Mouse (Mus musculus): ENCODE measurements around the gene Xab2. TPM values are rescaled to one million over a fixed set of nuclear protein-coding genes. Genes with fewer than 3 reads are reported as not detected.

Gene Xab2
- polyA plus RNA-seq (2014; fragmentation: Nextera tagmentation; extraction: Ambion mirVana), result 42.9 and 49.1 TPM in 2 replicates

DNA sequence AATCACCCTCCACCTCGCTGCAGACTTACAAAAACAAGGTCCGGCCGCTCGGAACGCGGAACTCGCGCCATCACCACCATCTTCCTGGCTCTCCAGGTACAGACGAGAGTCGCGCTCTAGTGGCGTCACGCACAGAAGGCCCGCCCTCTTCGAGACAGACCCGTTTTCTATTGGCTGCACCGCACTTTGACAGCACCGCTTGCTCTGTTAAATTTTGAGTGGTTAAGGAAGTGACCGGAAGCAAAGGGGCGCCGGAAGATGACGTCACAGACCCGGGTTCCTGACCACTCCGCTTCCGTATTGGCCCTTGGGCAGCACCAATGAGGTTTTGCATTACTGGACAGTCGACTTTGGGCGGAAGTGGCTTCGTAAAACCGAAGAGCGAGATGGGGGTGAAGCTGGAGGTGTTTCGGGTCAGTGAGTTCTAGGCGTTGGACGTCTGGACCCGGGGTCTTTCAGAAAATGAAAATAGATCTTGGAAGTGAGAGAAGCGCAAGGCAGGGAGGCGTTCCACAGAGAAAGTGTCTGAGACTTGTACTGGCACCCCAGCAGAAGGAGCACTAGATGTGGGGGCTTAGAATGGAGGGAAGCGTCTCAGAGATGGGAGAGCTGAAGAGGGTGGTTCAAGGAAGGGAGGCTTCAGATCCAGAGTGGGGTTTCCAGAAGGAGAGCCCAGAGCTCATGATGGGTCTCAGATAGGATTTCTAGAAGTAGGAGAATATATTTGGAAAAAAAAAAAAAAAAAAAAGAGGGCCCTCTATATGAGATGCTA lies at the start of gene Xab2, which contains the start of gene Pet100:
Gene Xab2, minus strand, starts transcription at position 118 of the 772 bp plus-strand sequence.
Gene Pet100, plus strand, starts transcription at position 350 of the 772 bp plus-strand sequence.
- Histone ChIP-seq H3K9me3 (ENCODE audit: control insufficient read depth, low read length) (no peaks in the 10 kb centered on the region), H3K4me1 (replicated peaks; ENCODE audit: control insufficient read depth, insufficient read depth, low read length) (peaks cover 17% of the 10 kb centered on the region), H3K27ac (no peak within 1 kb of the TSS), H3K9ac (peak within 1 kb of the TSS; percentile 66), H3K4me3 (replicated peaks; ENCODE audit: low read length) (peak within 1 kb of the TSS; percentile 59), H3K4me2 (replicated peaks) (peak within 1 kb of the TSS; percentile 78), H3K36me3 (replicated peaks; ENCODE audit: control insufficient read depth, insufficient read depth) (peaks cover 19% of the 10 kb centered on the region), H3K27me3 (ENCODE audit: control insufficient read depth, insufficient read depth, low read length) (no peaks in the 10 kb centered on the region)
- ATAC-seq (ENCODE audit: low FRiP score), result peak; percentile 97
- peak; percentile 100 for DNase-seq (ENCODE audit: low spot score)
- under 1% methylated on average over 37 of the region's 37 CpGs for WGBS

DNA sequence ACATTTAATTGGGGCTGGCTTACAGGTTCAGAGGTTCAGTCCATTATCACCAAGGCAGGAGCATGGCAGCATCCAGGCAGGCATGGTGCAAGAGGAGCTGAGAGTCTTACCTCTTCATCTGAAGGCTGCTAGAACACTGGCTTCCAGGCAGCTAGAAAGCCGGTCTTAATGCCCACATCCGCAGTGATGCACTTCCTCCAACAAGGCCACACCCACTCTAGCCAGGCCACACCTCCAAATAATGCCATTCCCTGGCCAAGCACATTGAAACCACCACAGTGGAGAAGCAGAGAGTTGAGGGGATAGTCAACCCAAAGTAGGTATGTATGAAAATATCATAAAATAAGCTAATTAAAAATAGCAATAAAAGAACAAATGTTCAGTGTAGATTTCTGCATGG lies 49.3 kb upstream of the Xab2 start:
- ATAC-seq (ENCODE audit: low FRiP score), result no peak
- Histone ChIP-seq H3K27me3 (ENCODE audit: control insufficient read depth, insufficient read depth, low read length) (no peaks in the 10 kb centered on the region), H3K9ac (no peak overlapping the region), H3K9me3 (ENCODE audit: control insufficient read depth, low read length) (no peaks in the 10 kb centered on the region), H3K36me3 (replicated peaks; ENCODE audit: control insufficient read depth, insufficient read depth) (no peaks in the 10 kb centered on the region), H3K4me2 (replicated peaks) (no peak overlapping the region), H3K27ac (no peak overlapping the region), H3K4me1 (replicated peaks; ENCODE audit: control insufficient read depth, insufficient read depth, low read length) (no peaks in the 10 kb centered on the region), H3K4me3 (replicated peaks; ENCODE audit: low read length) (no peak overlapping the region)
- no peak for DNase-seq (ENCODE audit: low spot score)
- WGBS, result 87% methylated on average over 2 of the region's 2 CpGs

DNA sequence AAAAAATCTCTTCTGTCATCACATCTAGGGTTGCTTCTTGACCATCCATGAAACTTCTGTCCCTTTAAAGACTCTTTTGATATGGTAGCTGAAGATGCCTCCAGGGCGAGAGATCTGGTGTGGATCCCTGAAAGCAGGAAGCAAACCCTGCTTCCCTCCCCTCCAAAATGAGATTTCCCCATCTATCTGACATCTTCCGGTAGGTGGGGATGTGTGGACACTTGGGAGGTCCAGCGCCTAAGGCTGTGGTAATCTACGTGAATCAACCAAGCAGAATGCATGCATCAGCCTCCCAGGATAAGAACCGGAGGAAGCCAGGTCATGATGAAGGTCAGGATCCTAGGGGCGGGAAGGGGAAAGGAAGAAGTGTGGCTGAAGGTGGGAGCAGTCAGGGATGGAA lies 44.4 kb upstream of the Xab2 start, which contains the start of gene Mcemp1:
Gene Mcemp1, plus strand, starts transcription at position 248 of the 400 bp plus-strand sequence.
- Histone ChIP-seq H3K27ac (no peak within 1 kb of the TSS), H3K27me3 (ENCODE audit: control insufficient read depth, insufficient read depth, low read length) (no peaks in the 10 kb centered on the region), H3K9me3 (ENCODE audit: control insufficient read depth, low read length) (no peaks in the 10 kb centered on the region), H3K4me3 (replicated peaks; ENCODE audit: low read length) (no peak within 1 kb of the TSS), H3K4me1 (replicated peaks; ENCODE audit: control insufficient read depth, insufficient read depth, low read length) (no peaks in the 10 kb centered on the region), H3K9ac (no peak within 1 kb of the TSS), H3K4me2 (replicated peaks) (no peak within 1 kb of the TSS), H3K36me3 (replicated peaks; ENCODE audit: control insufficient read depth, insufficient read depth) (no peaks in the 10 kb centered on the region)
- ATAC-seq (ENCODE audit: low FRiP score), result no peak
- WGBS, result 83% methylated on average over 6 of the region's 6 CpGs
- DNase-seq (ENCODE audit: low spot score), result no peak

DNA sequence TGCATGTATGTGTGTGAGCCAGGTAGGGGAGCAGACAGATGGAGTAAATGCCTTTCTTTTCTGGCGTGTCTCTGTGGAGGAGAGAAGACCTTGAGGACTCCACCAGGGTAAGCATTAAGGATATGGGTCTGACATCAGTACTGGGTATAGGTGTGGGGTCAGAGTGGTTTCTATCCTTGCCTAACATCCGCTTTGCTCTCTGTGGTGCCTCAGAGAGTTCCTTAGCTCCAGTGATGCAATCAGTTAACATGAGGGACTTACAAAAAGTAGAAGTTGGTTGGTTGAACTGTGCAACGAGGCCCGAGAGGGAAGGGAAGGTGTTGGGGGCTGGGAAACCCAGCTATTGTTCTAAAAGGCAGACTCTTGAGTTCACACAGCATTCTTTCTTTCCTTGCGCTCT lies 43.3 kb upstream of the Xab2 start:
- Histone ChIP-seq H3K4me2 (replicated peaks) (no peak overlapping the region), H3K9me3 (ENCODE audit: control insufficient read depth, low read length) (no peaks in the 10 kb centered on the region), H3K36me3 (replicated peaks; ENCODE audit: control insufficient read depth, insufficient read depth) (no peaks in the 10 kb centered on the region), H3K4me1 (replicated peaks; ENCODE audit: control insufficient read depth, insufficient read depth, low read length) (no peaks in the 10 kb centered on the region), H3K27me3 (ENCODE audit: control insufficient read depth, insufficient read depth, low read length) (no peaks in the 10 kb centered on the region), H3K27ac (no peak overlapping the region), H3K4me3 (replicated peaks; ENCODE audit: low read length) (no peak overlapping the region), H3K9ac (no peak overlapping the region)
- DNase-seq (ENCODE audit: low spot score), result no peak
- 61% methylated on average over 5 of the region's 5 CpGs for WGBS
- no peak for ATAC-seq (ENCODE audit: low FRiP score)

DNA sequence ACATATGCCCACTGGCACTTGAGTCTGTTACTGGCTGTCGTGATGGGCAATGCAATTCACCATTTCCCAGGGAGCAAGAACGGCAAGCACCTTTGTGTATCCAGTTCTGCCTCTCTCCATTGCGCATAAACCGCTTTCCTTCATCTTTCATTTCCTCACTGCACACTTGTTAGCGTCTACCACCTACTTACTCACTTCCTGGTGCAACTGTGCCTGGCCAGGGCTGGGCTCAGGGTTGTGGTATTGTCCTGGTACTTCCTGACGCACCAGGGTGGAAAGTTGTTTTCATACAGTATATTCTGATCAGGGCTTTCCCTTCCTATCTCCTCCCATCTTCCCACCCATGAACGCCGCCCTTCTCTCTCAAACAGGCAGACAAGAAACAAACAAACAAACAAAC lies 39.8 kb upstream of the Xab2 start:
- H3K9ac ChIP-seq, result no peak overlapping the region

DNA sequence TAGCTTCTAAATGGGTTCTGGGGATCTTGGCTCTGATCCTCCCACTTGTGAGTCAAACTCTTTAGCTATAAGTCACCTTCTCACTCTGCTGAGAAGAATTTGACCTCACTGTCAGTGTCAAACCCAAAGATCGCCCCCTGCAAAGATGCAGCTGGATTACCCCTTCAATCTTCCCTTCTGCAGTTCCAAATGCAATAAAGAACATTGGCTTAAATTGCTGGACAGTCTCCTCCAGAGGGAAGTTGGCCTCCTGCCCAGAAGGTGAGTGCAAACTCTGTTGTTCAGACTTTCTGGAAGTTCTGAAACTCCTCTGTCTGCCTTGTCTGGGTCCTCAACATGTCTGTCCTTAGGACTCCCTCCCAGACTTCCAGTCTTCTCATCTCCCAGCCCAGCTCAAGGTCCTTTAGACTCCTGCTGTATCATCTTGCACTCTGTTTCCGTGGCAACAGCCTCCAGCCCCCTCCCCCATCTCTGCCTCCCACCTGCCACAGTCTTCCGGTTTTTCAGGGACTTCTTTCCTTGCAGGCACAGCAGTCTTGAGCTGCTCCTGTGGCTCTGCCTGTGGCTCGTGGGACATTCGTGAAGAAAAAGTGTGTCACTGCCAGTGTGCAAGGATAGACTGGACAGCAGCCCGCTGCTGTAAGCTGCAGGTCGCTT lies 35.7 kb upstream of the Xab2 start:
- Histone ChIP-seq H3K27ac (no peak overlapping the region), H3K9me3 (ENCODE audit: control insufficient read depth, low read length) (no peaks in the 10 kb centered on the region), H3K4me1 (replicated peaks; ENCODE audit: control insufficient read depth, insufficient read depth, low read length) (peaks cover 3% of the 10 kb centered on the region; the same call in 1 of the 2 replicates), H3K4me3 (replicated peaks; ENCODE audit: low read length) (no peak overlapping the region), H3K27me3 (ENCODE audit: control insufficient read depth, insufficient read depth, low read length) (no peaks in the 10 kb centered on the region), H3K36me3 (replicated peaks; ENCODE audit: control insufficient read depth, insufficient read depth) (no peaks in the 10 kb centered on the region), H3K4me2 (replicated peaks) (peak overlapping the region; percentile 30), H3K9ac (peak overlapping the region; percentile 11; the same call in 1 of the 2 replicates)
- DNase-seq (ENCODE audit: low spot score) (no peak), ATAC-seq (ENCODE audit: low FRiP score) (peak; percentile 27; the same call in 1 of the 2 replicates)
- WGBS, result 33% methylated on average over 7 of the region's 7 CpGs

More for the DNA sequence above, 39.8 kb upstream of the Xab2 start:
- Histone ChIP-seq H3K4me1 (replicated peaks; ENCODE audit: control insufficient read depth, insufficient read depth, low read length) (peaks cover 3% of the 10 kb centered on the region; the same call in 1 of the 2 replicates), H3K27ac (no peak overlapping the region), H3K4me2 (replicated peaks) (no peak overlapping the region), H3K9me3 (ENCODE audit: control insufficient read depth, low read length) (no peaks in the 10 kb centered on the region), H3K27me3 (ENCODE audit: control insufficient read depth, insufficient read depth, low read length) (no peaks in the 10 kb centered on the region), H3K36me3 (replicated peaks; ENCODE audit: control insufficient read depth, insufficient read depth) (no peaks in the 10 kb centered on the region), H3K4me3 (replicated peaks; ENCODE audit: low read length) (no peak overlapping the region)
- WGBS, result 81% methylated on average over 8 of the region's 8 CpGs
- ATAC-seq (ENCODE audit: low FRiP score) (no peak), DNase-seq (ENCODE audit: low spot score) (no peak)

DNA sequence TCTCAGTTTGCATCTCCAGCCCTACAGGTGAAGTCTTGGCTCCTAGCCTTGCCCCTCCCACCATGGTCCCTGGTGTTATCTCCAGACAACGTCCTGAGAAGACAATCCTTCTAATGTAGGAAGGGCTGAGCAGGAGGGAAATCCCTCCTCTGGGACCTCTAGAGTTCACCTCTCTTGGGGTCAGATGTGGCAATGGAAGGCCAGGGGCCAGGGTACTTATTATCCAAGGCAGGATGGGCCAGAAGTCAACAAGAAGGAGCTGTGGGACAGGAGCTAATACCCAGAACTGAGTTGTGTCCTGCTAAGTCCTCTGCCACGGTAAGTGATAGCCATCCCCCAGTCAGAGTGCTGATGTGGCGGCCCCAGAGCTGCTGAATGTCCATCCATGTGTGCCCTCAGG lies 34.4 kb upstream of the Xab2 start, which contains the start of gene Retn:
Gene Retn, plus strand, starts transcription at position 245 of the 400 bp plus-strand sequence.
- Histone ChIP-seq H3K4me3 (replicated peaks; ENCODE audit: low read length) (no peak within 1 kb of the TSS), H3K4me1 (replicated peaks; ENCODE audit: control insufficient read depth, insufficient read depth, low read length) (peaks cover 3% of the 10 kb centered on the region; the same call in 1 of the 2 replicates), H3K27ac (no peak within 1 kb of the TSS), H3K27me3 (ENCODE audit: control insufficient read depth, insufficient read depth, low read length) (no peaks in the 10 kb centered on the region), H3K9me3 (ENCODE audit: control insufficient read depth, low read length) (no peaks in the 10 kb centered on the region), H3K9ac (no peak within 1 kb of the TSS), H3K4me2 (replicated peaks) (no peak within 1 kb of the TSS), H3K36me3 (replicated peaks; ENCODE audit: control insufficient read depth, insufficient read depth) (no peaks in the 10 kb centered on the region)
- WGBS, result 82% methylated on average over 3 of the region's 3 CpGs
- ATAC-seq (ENCODE audit: low FRiP score), result no peak
- no peak for DNase-seq (ENCODE audit: low spot score)

DNA sequence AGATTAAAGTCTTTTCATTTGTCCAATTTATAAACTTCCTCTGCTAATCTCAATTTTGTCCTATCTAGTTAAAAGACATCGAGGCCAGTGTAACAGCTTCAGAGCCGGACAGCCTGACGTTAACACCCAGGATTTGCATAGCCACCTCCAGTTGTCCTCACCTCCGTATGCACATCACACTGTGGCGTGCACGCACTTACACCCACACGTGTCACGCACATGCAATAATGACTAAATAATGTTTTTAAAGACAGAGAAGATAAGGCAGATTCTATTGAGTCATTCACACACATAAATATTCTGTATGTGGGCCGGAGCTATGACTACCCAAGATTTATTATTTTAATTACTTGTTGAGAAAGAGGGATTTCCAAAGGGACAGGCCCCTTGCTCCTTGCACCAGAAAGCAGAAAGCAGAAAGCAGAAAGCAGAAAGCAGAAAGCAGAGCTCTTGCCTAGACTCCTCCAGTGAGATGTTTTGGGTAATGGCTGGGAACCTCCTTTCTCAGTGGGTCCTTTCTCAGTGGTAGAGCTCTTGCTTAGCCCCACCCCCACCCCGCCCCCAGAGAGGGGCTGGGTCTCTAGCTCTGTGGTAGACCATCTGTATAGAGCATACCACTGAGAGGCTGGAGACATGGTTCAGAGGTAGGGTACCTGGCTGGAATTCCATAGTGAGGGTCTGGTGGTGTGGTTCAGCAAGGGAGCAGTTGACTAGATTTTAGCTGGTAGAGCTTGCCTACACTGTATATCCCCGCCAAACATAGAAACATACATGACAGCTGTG lies 33.8 kb upstream of the Xab2 start:
- H3K27ac ChIP-seq, result no peak overlapping the region
- WGBS, result 73% methylated on average over 11 of the region's 11 CpGs
- H3K9ac ChIP-seq, result no peak overlapping the region
- DNase-seq (ENCODE audit: low spot score) (no peak), ATAC-seq (ENCODE audit: low FRiP score) (no peak)
- H3K9me3 ChIP-seq (ENCODE audit: control insufficient read depth, low read length), result no peaks in the 10 kb centered on the region
- no peak overlapping the region for H3K4me2 ChIP-seq (replicated peaks)
- H3K27me3 ChIP-seq (ENCODE audit: control insufficient read depth, insufficient read depth, low read length), result no peaks in the 10 kb centered on the region
- H3K36me3 ChIP-seq (replicated peaks; ENCODE audit: control insufficient read depth, insufficient read depth), result no peaks in the 10 kb centered on the region
- peaks cover 3% of the 10 kb centered on the region; the same call in 1 of the 2 replicates for H3K4me1 ChIP-seq (replicated peaks; ENCODE audit: control insufficient read depth, insufficient read depth, low read length)
- no peak overlapping the region for H3K4me3 ChIP-seq (replicated peaks; ENCODE audit: low read length)

DNA sequence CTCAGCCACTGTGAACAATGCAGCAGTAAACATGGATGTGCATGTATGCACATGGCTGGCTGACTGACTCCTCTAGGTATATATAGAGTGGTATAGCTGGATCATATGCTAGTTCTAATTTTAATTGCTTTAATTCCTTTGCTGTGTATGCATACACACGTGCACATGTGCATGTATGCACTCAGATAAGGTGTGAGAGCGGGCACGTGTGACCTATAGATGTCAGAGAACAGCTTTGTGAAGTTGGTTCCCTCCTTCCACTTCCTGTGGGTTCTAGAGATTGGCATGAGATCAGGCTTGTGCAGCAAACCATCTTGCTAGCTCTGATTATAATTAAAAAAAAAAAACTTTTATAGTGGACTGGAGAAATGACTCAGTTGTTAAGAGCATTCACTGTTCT lies 31.7 kb upstream of the Xab2 start:
- Histone ChIP-seq H3K4me2 (replicated peaks) (no peak overlapping the region), H3K9ac (no peak overlapping the region), H3K27ac (no peak overlapping the region), H3K27me3 (ENCODE audit: control insufficient read depth, insufficient read depth, low read length) (no peaks in the 10 kb centered on the region), H3K4me3 (replicated peaks; ENCODE audit: low read length) (no peak overlapping the region), H3K36me3 (replicated peaks; ENCODE audit: control insufficient read depth, insufficient read depth) (no peaks in the 10 kb centered on the region), H3K9me3 (ENCODE audit: control insufficient read depth, low read length) (no peaks in the 10 kb centered on the region), H3K4me1 (replicated peaks; ENCODE audit: control insufficient read depth, insufficient read depth, low read length) (peaks cover 3% of the 10 kb centered on the region; the same call in 1 of the 2 replicates)
- WGBS, result 71% methylated on average over 3 of the region's 3 CpGs
- DNase-seq (ENCODE audit: low spot score) (no peak), ATAC-seq (ENCODE audit: low FRiP score) (no peak)
